Mouse (Mus musculus) hindbrain, embryonic 14.5 days (tissue): ENCODE data around the gene Ppil2. TPM values are rescaled to one million over a fixed set of nuclear protein-coding genes. Genes with fewer than 3 reads are reported as not detected.

Experiments
- ATAC-seq: fragments of 200-750 bp; cut with Nextera tagmentation; 2 replicates; pipeline ENCODE4 v1.8.0; 2017; ENCODE audit warnings: moderate number of reproducible peaks, mild to moderate bottlenecking, moderate TSS enrichment, moderate library complexity; ENCODE audit not compliant: low FRiP score
- DNase-seq: peaks from one replicate; pipeline ENCODE4 v3.0.0-alpha.2; 2015; ENCODE audit warnings: low spot score
- H3K27ac ChIP-seq: fragments of 300-500 bp; sonication (generic); 2 replicates; pipeline ENCODE4 v1.5.1; 2014; ENCODE audit warnings: mild to moderate bottlenecking, moderate library complexity
- H3K27me3 ChIP-seq: fragments of 300-500 bp; sonication (generic); 2 replicates; pipeline ENCODE4 v1.6.1; 2014; ENCODE audit warnings: mild to moderate bottlenecking, low read length, mixed read lengths; ENCODE audit not compliant: control insufficient read depth, insufficient read depth
- H3K36me3 ChIP-seq: fragments of 300-500 bp; sonication (generic); replicated peaks from 2 replicates; pipeline ENCODE4 v1.6.1; 2014; ENCODE audit not compliant: control insufficient read depth, insufficient read depth
- H3K4me1 ChIP-seq: fragments of 300-500 bp; sonication (generic); replicated peaks from 2 replicates; pipeline ENCODE4 v1.6.1; 2014; ENCODE audit warnings: antibody characterized with exemption, low read length, mixed read lengths; ENCODE audit not compliant: control insufficient read depth, insufficient read depth
- H3K4me2 ChIP-seq: fragments of 300-500 bp; sonication (generic); replicated peaks from 2 replicates; pipeline ENCODE4 v1.6.1; 2014; ENCODE audit warnings: mild to moderate bottlenecking, moderate library complexity
- H3K4me3 ChIP-seq: fragments of 300-500 bp; sonication (generic); replicated peaks from 2 replicates; pipeline ENCODE4 v1.5.1; 2014; ENCODE audit warnings: mild to moderate bottlenecking, low read length
- H3K9ac ChIP-seq: fragments of 300-500 bp; sonication (generic); 2 replicates; pipeline ENCODE4 v1.6.1; 2014
- H3K9me3 ChIP-seq: fragments of 300-500 bp; sonication (generic); 2 replicates; pipeline ENCODE4 v1.6.1; 2016; ENCODE audit warnings: low read length; ENCODE audit not compliant: control insufficient read depth
- WGBS: fragments of 180-500 bp; shearing (Covaris S2); extraction: QIAGEN DNeasy Blood & Tissue Kit; methylation state at CpG from one replicate; pipeline ENCODE4 v1.1.7; 2014; 5-methylcytosine and 5-hydroxymethylcytosine counted together
- polyA plus RNA-seq: library from polyadenylated mRNA; unstranded; fragments of >200 nt; fragmentation: Nextera tagmentation; extraction: Ambion mirVana; gene quantifications from 2 replicates; pipeline ENCODE4 v1.2.1, GENCODE M21; 2014

The Ppil2 gene
- polyA plus RNA-seq, 1 experiment from 2014 or later = 136 TPM

- Histone ChIP-seq H3K27me3 (no peaks in the 10 kb centered on the region), H3K36me3 (no peaks in the 10 kb centered on the region), H3K27ac (no peak overlapping the region), H3K9me3 (no peaks in the 10 kb centered on the region), H3K9ac (no peak overlapping the region), H3K4me2 (no peak overlapping the region), H3K4me1 (0 out of 2 replicates have a peak, but pooled peaks cover 5% of the 10 kb centered on the region), H3K4me3 (no peak overlapping the region)
- ATAC-seq (no peak), DNase-seq (no peak)
- WGBS = 89% methylated on average over 15 of the region's 15 CpGs
These were observed 26.3 kb upstream of the Ppil2 start for GRCm38 (mm10) chr16:17137355-17137754.

GRCm38 (mm10) chr16:17132906-17133200 is 21.8 kb upstream of the Ppil2 start:
- ATAC-seq (no peak), DNase-seq (no peak)
- WGBS = 36% methylated on average over 7 of the region's 7 CpGs
- H3K4me3 ChIP-seq = peak overlapping the region; percentile 79
- H3K9me3 ChIP-seq = no peaks in the 10 kb centered on the region
- no peak overlapping the region for H3K27ac ChIP-seq
- peak overlapping the region; percentile 74 for H3K4me2 ChIP-seq
- no peaks in the 10 kb centered on the region for H3K27me3 ChIP-seq
- peaks cover 14% of the 10 kb centered on the region for H3K4me1 ChIP-seq
- H3K9ac ChIP-seq = peak overlapping the region; percentile 52; the same call in 1 of the 2 replicates
- no peaks in the 10 kb centered on the region for H3K36me3 ChIP-seq

DNA sequence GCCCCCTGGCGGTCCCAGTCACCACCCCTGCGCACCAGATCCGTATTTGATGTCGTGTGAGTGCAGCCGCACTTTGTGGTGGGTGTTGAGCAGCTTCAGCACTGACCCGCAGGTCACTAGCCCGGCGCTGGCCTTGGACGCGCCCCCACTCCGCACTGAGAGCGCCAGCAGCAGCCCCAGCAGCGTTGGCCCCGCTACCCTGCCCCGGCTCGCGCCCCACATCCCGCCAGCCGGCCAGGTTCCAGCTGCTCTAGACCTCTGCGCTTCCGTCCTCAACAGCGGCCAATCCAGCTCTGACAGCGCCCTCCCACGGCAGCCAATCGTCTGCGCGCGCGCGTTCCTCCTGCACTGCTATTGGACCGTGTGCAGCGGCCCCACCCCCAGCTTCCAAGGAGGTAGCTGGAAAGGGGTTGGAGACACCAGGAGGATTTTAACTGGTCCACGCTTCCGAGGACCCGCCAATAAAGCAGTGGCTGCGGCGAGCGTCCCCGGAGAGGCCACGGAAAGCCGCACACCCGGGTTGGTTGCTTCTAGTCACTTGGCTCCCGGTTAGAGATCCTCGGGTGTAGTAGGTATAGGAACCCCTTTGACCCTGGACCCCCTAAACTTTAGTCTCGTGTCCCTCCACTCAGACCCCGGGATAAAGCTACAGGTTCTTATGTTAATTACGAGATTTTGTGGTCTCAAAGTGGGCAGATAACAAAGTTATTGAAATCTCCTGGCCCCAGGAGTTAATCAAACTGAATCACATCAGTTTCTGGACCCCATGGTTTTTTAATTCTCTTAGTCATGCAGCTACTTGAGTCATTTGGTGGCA is 21.2 kb upstream of the Ppil2 start, which contains the start of gene Sdf2l1:
TSS of gene Sdf2l1 (minus strand) at position 295 of the 817 bp plus-strand sequence.
- WGBS = under 1% methylated on average over 46 of the region's 47 CpGs
- ATAC-seq = peak; percentile 99
- Histone ChIP-seq H3K27ac (peak within 1 kb of the TSS; percentile 80), H3K27me3 (no peaks in the 10 kb centered on the region), H3K4me1 (peaks cover 14% of the 10 kb centered on the region), H3K4me2 (peak within 1 kb of the TSS; percentile 74), H3K9me3 (no peaks in the 10 kb centered on the region), H3K9ac (peak within 1 kb of the TSS; percentile 72), H3K36me3 (no peaks in the 10 kb centered on the region), H3K4me3 (peak within 1 kb of the TSS; percentile 79)
- DNase-seq = peak; percentile 98

DNA sequence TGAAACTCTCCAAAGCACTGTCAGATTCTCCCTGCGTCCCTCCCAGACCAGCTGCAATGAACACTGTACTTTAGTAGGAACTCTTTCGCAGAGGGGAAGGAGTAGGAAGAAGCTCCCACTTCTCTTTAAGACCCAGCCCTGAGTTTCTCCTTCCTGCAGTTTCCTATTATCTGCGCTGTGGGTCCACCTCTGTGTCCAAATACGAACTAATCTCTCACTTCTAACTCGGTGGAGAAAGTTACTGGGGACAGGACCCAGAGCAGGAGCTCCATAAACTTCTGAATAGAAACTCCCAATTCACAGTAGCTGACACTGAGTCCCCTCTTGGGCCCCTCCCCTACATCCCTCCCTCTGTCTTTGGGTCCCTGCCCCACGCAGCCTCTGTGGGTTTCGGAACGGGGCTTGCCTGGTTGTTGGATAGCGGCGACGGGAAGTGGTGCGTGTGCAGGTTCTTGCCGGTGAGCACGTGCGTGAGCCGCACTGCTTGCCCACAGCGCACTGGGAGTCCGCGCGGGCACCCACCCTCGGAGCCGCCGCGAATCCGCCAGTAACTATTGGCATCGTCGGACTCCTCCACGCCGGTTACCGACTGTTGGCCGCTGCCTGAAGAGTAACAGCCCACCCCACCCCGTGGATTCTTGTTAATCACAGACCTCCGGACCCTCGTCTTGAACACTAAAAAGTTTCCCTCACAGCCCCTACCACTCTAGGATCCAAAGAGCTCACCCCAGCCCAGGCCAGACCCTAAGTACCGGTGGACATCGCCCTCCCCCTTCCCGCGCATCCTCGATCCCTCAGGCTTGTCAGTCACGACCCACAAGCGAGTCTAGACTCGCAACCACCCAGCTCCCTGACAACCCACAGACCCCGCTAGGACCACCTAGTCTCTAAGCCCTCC is 20.4 kb upstream of the Ppil2 start:
- Histone ChIP-seq H3K4me3 (peak overlapping the region; percentile 79), H3K4me2 (peak overlapping the region; percentile 74), H3K27ac (peak overlapping the region; percentile 80), H3K27me3 (no peaks in the 10 kb centered on the region), H3K9me3 (no peaks in the 10 kb centered on the region), H3K4me1 (peaks cover 14% of the 10 kb centered on the region), H3K36me3 (no peaks in the 10 kb centered on the region), H3K9ac (peak overlapping the region; percentile 72)
- ATAC-seq = no peak
- no peak for DNase-seq
- WGBS = 4% methylated on average over 42 of the region's 43 CpGs

DNA sequence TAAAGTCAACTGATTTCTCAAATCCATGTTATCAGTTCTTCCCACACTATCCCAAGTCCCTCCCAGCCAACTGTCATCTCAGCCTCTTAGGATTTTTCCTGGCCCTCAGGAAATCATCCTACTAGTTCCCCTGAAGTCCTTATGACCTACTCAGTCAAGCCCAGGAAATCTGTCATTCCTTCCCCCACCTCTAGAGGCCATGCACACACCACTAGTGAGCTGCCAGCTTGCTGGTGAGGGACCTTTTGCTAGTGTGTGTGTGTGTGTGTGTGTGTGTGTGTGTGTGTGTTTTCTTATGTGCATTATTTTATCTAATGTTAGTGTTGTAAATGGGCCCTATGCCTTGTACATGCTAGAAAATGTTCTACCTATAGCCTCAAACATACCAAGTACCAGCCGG is 16.2 kb upstream of the Ppil2 start:
- 95% methylated on average over 1 of the region's 1 CpGs for WGBS
- Histone ChIP-seq H3K4me3 (no peak overlapping the region), H3K4me2 (no peak overlapping the region), H3K27me3 (no peaks in the 10 kb centered on the region), H3K9ac (no peak overlapping the region), H3K27ac (no peak overlapping the region), H3K36me3 (no peaks in the 10 kb centered on the region), H3K4me1 (peaks cover 25% of the 10 kb centered on the region), H3K9me3 (no peaks in the 10 kb centered on the region)
- DNase-seq (no peak), ATAC-seq (no peak)

DNA sequence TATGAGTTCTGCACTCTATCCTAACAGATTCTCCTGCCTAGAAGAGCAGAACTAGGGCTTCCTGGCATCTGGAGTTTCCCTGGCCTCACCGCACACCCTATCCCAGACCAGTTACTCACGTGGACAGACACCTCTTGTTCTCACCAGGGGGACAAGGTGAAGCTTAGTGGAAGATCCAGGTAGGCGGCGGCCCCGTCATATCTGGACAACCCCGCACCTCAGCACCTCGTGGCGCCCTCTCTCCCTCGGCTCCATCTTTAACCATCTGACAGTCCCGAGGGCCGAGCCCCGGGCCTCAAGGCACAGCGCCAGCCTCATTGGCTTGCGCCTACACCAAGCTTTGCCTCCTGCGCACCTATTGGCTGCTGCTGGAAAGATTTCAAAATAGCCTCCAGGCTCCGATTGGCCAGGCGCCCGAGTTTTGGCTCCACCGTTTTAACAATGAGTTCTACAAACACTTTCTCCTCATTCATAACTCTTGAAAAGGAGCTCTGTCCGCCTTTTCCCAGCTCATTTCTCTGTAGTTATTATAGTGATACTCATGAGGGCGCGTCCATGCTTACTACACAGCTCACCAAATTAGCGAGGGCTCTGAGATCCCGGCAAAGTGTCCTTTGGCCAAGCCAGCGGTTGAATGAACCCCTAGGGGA is 13.9 kb upstream of the Ppil2 start, which contains the start of gene 2610318N02Rik:
TSS of gene 2610318N02Rik (minus strand) at position 297 of the 650 bp plus-strand sequence.
- Histone ChIP-seq H3K4me2 (peak within 1 kb of the TSS; percentile 75), H3K27ac (no peak within 1 kb of the TSS), H3K9ac (peak within 1 kb of the TSS; percentile 50), H3K36me3 (no peaks in the 10 kb centered on the region), H3K9me3 (no peaks in the 10 kb centered on the region), H3K4me3 (peak within 1 kb of the TSS; percentile 40), H3K4me1 (peaks cover 15% of the 10 kb centered on the region), H3K27me3 (no peaks in the 10 kb centered on the region)
- DNase-seq (peak; percentile 85), ATAC-seq (peak; percentile 91)
- under 1% methylated on average over 25 of the region's 25 CpGs for WGBS

DNA sequence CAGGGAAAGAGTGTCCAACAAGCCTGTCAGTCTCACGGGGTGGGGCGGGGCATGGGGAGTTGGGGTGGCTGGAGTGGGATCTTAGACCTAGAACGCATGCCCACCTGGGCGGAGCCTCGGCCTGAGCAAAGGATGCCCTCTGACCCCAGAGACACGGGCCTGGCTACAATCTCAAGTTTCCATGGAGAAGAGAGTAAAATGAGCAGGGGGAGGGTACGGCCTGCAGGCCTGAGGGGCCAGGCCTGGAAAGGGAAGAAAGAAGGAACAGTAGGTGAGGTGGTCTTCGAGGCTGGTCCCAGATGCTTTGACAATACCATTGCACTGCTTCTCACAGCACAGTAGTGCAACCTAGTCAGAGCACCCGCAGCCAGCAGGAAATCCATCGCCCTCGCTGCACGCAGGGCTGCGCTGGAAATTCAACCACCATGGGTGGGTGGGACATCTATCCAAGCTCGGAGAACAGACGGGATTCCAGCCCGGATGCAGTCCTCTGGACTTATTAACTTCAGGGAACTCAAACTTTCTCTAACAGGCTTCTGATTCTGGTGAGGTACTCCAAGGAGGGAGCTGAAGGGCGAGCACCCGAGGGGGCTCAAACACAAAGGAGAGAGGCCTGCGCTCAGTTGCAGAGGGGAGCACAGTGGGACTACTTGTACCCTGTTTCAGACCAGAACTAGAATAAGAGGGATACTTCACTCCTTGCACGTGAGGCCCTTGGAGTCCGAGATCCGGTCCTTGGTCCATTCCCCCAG is 13.2 kb upstream of the Ppil2 start:
- Histone ChIP-seq H3K4me2 (peak overlapping the region; percentile 75), H3K9ac (peak overlapping the region; percentile 50), H3K4me1 (peaks cover 15% of the 10 kb centered on the region), H3K9me3 (no peaks in the 10 kb centered on the region), H3K4me3 (peak overlapping the region; percentile 40), H3K36me3 (no peaks in the 10 kb centered on the region), H3K27ac (no peak overlapping the region), H3K27me3 (no peaks in the 10 kb centered on the region)
- 2% methylated on average over 22 of the region's 22 CpGs for WGBS
- ATAC-seq (peak; percentile 38), DNase-seq (no peak)

DNA sequence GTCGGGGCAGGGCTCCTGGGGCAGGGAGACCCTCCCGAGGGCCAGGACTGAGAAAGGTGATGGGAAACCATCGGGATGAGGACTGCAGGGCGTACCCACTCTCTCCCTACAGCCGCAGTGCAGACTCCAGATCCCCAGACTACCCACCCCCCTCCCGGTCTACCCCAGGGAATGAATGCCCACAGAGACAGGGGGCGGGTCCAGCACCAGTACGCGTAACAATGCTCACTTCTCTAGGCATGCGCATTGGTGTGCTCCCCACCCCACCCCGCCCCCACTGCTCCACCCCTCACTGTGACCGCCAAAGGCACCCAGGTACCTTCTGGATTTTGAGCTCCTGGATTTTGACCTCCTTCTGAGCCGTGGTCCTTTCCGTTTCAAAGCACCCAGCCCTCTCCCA is 10.5 kb upstream of the Ppil2 start:
- peak overlapping the region; percentile 12; the same call in 1 of the 2 replicates for H3K4me3 ChIP-seq
- DNase-seq = no peak
- 44% methylated on average over 14 of the region's 14 CpGs for WGBS
- peaks cover 15% of the 10 kb centered on the region for H3K4me1 ChIP-seq
- H3K9me3 ChIP-seq = no peaks in the 10 kb centered on the region
- 0 out of 2 replicates have a peak, but pooled peaks have one; percentile 21 for ATAC-seq
- peak overlapping the region; percentile 39 for H3K4me2 ChIP-seq
- H3K27ac ChIP-seq = no peak overlapping the region
- no peaks in the 10 kb centered on the region for H3K27me3 ChIP-seq
- H3K36me3 ChIP-seq = no peaks in the 10 kb centered on the region
- H3K9ac ChIP-seq = no peak overlapping the region
